Mouse (Mus musculus) limb, embryonic 11.5 days (tissue): Measurements from ENCODE around the gene Mospd2. TPM values are rescaled to one million over a fixed set of nuclear protein-coding genes. Genes with fewer than 3 reads are reported as not detected.
A peak's percentile ranks its signal among the peaks of the same experiment; 100 is the strongest.

Experiments
- ATAC-seq: fragments of 200-750 bp; cut with Nextera tagmentation; 2 replicates; pipeline ENCODE4 v1.8.0; 2017; ENCODE audit warnings: low read depth; ENCODE audit not compliant: insufficient number of reproducible peaks, low FRiP score, low TSS enrichment
- DNase-seq: peaks from one replicate; pipeline ENCODE4 v3.0.0-alpha.2; 2015; ENCODE audit warnings: low spot score
- H3K27ac ChIP-seq: fragments of 300-500 bp; sonication (generic); replicated peaks from 2 replicates; pipeline ENCODE4 v1.5.1; 2014; ENCODE audit warnings: low read depth, mild to moderate bottlenecking, low read length
- H3K27me3 ChIP-seq: fragments of 300-500 bp; sonication (generic); 2 replicates; pipeline ENCODE4 v1.6.1; 2014; ENCODE audit warnings: mild to moderate bottlenecking, low read length, mixed read lengths; ENCODE audit not compliant: control insufficient read depth, insufficient read depth
- H3K36me3 ChIP-seq: fragments of 300-500 bp; sonication (generic); 2 replicates; pipeline ENCODE4 v1.6.1; 2014; ENCODE audit warnings: mild to moderate bottlenecking, low read length, moderate library complexity, mixed read lengths; ENCODE audit not compliant: control insufficient read depth, insufficient read depth
- H3K4me1 ChIP-seq: fragments of 300-500 bp; sonication (generic); 2 replicates; pipeline ENCODE4 v1.6.1; 2014; ENCODE audit warnings: low read length, mixed read lengths; ENCODE audit not compliant: control insufficient read depth, insufficient read depth
- H3K4me2 ChIP-seq: fragments of 300-500 bp; sonication (generic); 2 replicates; pipeline ENCODE4 v1.6.1; 2014; ENCODE audit warnings: low read depth, mild to moderate bottlenecking, moderate library complexity; ENCODE audit not compliant: severe bottlenecking
- H3K4me3 ChIP-seq: fragments of 300-500 bp; sonication (generic); 2 replicates; pipeline ENCODE4 v1.5.1; 2014; ENCODE audit warnings: low read depth, low read length
- H3K9ac ChIP-seq: fragments of 300-500 bp; sonication (generic); 2 replicates; pipeline ENCODE4 v1.6.1; 2014; ENCODE audit warnings: mild to moderate bottlenecking, low read length
- H3K9me3 ChIP-seq: fragments of 300-500 bp; sonication (generic); 2 replicates; pipeline ENCODE4 v1.6.1; 2016; ENCODE audit warnings: low read length; ENCODE audit not compliant: control insufficient read depth
- WGBS: fragments of 180-500 bp; shearing (Covaris S2); extraction: QIAGEN DNeasy Blood & Tissue Kit; methylation state at CpG from one replicate; pipeline ENCODE4 v1.1.7; 2014; 5-methylcytosine and 5-hydroxymethylcytosine counted together
- polyA plus RNA-seq: library from polyadenylated mRNA; unstranded; fragments of >200 nt; fragmentation: Nextera tagmentation; extraction: Ambion mirVana; gene quantifications from 2 replicates; pipeline ENCODE4 v1.2.1, GENCODE M21; 2014

The Mospd2 gene
- 16.3 and 16.8 TPM in 2 replicates for polyA plus RNA-seq

- Histone ChIP-seq H3K4me3 (peak within 1 kb of the TSS; percentile 55), H3K4me2 (peak within 1 kb of the TSS; percentile 43), H3K9ac (no peak within 1 kb of the TSS; the same call in 1 of the 2 replicates), H3K4me1 (no peaks in the 10 kb centered on the region), H3K27me3 (0 out of 2 replicates have a peak, but pooled peaks cover 3% of the 10 kb centered on the region), H3K36me3 (no peaks in the 10 kb centered on the region), H3K9me3 (no peaks in the 10 kb centered on the region), H3K27ac (no peak within 1 kb of the TSS)
- ATAC-seq (peak; percentile 100), DNase-seq (peak; percentile 82)
- WGBS = 18% methylated on average over 22 of the region's 26 CpGs
Measured at GRCm38 (mm10) chrX:164980193-164980775, at the start of gene Mospd2, which contains the start of gene Fancb. Gene Mospd2 (minus strand): TSS chrX:164980375. Gene Fancb (plus strand): TSS chrX:164980592.

GRCm38 (mm10) chrX:165004779-165005324 lies 24.7 kb upstream of the Mospd2 start, which contains the start of gene Gm17604:
Gene Gm17604 (minus strand): TSS chrX:165004829.
- DNase-seq (no peak), ATAC-seq (no peak)
- Histone ChIP-seq H3K4me1 (no peaks in the 10 kb centered on the region), H3K27me3 (no peaks in the 10 kb centered on the region), H3K36me3 (no peaks in the 10 kb centered on the region), H3K9ac (no peak within 1 kb of the TSS), H3K27ac (no peak within 1 kb of the TSS), H3K9me3 (no peaks in the 10 kb centered on the region), H3K4me3 (no peak within 1 kb of the TSS), H3K4me2 (no peak within 1 kb of the TSS)

GRCm38 (mm10) chrX:165003141-165003540 lies 23.0 kb upstream of the Mospd2 start:
- no peaks in the 10 kb centered on the region for H3K9me3 ChIP-seq
- 33% methylated on average over 4 of the region's 4 CpGs for WGBS
- no peaks in the 10 kb centered on the region for H3K4me1 ChIP-seq
- H3K27me3 ChIP-seq = no peaks in the 10 kb centered on the region
- no peak overlapping the region for H3K4me2 ChIP-seq
- no peak overlapping the region for H3K9ac ChIP-seq
- ATAC-seq (no peak), DNase-seq (no peak)
- no peak overlapping the region for H3K27ac ChIP-seq
- H3K4me3 ChIP-seq = no peak overlapping the region
- H3K36me3 ChIP-seq = no peaks in the 10 kb centered on the region

DNA sequence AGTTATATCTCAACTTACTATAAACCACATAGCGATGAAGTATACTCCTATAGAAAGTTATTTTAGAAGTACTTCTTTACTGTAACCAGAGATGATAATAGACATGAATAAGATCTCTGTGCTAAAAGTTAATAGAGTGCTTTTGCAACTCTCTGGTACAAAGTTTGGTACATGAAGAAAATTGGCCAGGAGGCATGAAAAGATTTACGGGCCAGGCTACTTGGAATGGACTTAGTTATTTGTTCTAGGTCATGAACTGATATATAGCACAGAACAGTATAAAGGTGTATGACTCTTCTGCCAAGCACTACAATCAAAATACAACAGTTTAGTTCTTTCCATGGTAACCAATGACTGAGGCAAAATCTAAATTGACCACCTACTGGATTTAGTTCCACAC lies 1.3 kb downstream of the Mospd2 start:
- H3K27ac ChIP-seq = no peak overlapping the region
- no peak overlapping the region for H3K4me3 ChIP-seq
- H3K4me2 ChIP-seq = 0 out of 2 replicates have a peak overlapping the region, but pooled peaks have one; percentile 43
- DNase-seq (no peak), ATAC-seq (no peak)
- no peak overlapping the region for H3K9ac ChIP-seq
- H3K36me3 ChIP-seq = no peaks in the 10 kb centered on the region
- 98% methylated on average over 2 of the region's 2 CpGs for WGBS
- H3K27me3 ChIP-seq = 0 out of 2 replicates have a peak, but pooled peaks cover 3% of the 10 kb centered on the region
- no peaks in the 10 kb centered on the region for H3K4me1 ChIP-seq
- no peaks in the 10 kb centered on the region for H3K9me3 ChIP-seq

GRCm38 (mm10) chrX:164971206-164971605 lies 9.0 kb downstream of the Mospd2 start:
- Histone ChIP-seq H3K27ac (no peak overlapping the region), H3K9ac (no peak overlapping the region), H3K9me3 (no peaks in the 10 kb centered on the region), H3K36me3 (no peaks in the 10 kb centered on the region), H3K4me2 (no peak overlapping the region), H3K4me3 (no peak overlapping the region), H3K27me3 (no peaks in the 10 kb centered on the region), H3K4me1 (no peaks in the 10 kb centered on the region)
- 85% methylated on average over 3 of the region's 3 CpGs for WGBS
- no peak for DNase-seq
- no peak for ATAC-seq

- H3K27me3 ChIP-seq = no peaks in the 10 kb centered on the region
- no peaks in the 10 kb centered on the region for H3K4me1 ChIP-seq
- no peak for ATAC-seq
- no peak overlapping the region for H3K9ac ChIP-seq
- no peaks in the 10 kb centered on the region for H3K36me3 ChIP-seq
- no peaks in the 10 kb centered on the region for H3K9me3 ChIP-seq
- WGBS = 91% methylated on average over 3 of the region's 3 CpGs
- DNase-seq = no peak
- H3K4me3 ChIP-seq = no peak overlapping the region
- no peak overlapping the region for H3K27ac ChIP-seq
- H3K4me2 ChIP-seq = no peak overlapping the region
Measured at GRCm38 (mm10) chrX:164965750-164966448, 14.3 kb downstream of the Mospd2 start.

GRCm38 (mm10) chrX:164952601-164953375 lies 27.4 kb downstream of the Mospd2 start:
- no peak overlapping the region for H3K4me3 ChIP-seq
- no peak overlapping the region for H3K27ac ChIP-seq

More at GRCm38 (mm10) chrX:164952601-164953375, 27.4 kb downstream of the Mospd2 start:
- WGBS = 60% methylated on average over 5 of the region's 5 CpGs
- Histone ChIP-seq H3K27me3 (no peaks in the 10 kb centered on the region), H3K9ac (no peak overlapping the region), H3K36me3 (no peaks in the 10 kb centered on the region), H3K4me2 (no peak overlapping the region), H3K9me3 (no peaks in the 10 kb centered on the region), H3K4me1 (no peaks in the 10 kb centered on the region)
- ATAC-seq = no peak
- no peak for DNase-seq
